Mouse (Mus musculus) neural tube, embryonic 11.5 days (tissue): ENCODE results near the gene Cd59b. TPM values are rescaled to one million over a fixed set of nuclear protein-coding genes. Genes with fewer than 3 reads are reported as not detected.
"Not testable (repeated sequence)": the region's sequence is repeated elsewhere in the genome, so short reads cannot be mapped to it uniquely, and the experiment has no call there.

Experiments
- ATAC-seq: fragments of 200-750 bp; cut with Nextera tagmentation; 2 replicates; pipeline ENCODE4 v1.8.0; 2017; ENCODE audit warnings: moderate number of reproducible peaks, mild to moderate bottlenecking, moderate TSS enrichment, moderate library complexity; ENCODE audit not compliant: insufficient read depth, low FRiP score, low TSS enrichment
- DNase-seq: peaks from one replicate; pipeline ENCODE4 v3.0.0-alpha.2; 2015; ENCODE audit warnings: low spot score
- H3K27ac ChIP-seq: fragments of 300-500 bp; sonication (generic); 2 replicates; pipeline ENCODE4 v1.5.1; 2014; ENCODE audit warnings: low read depth, mild to moderate bottlenecking, low read length
- H3K27me3 ChIP-seq: fragments of 300-500 bp; sonication (generic); 2 replicates; pipeline ENCODE4 v1.6.1; 2014; ENCODE audit warnings: mild to moderate bottlenecking, low read length, mixed read lengths; ENCODE audit not compliant: control insufficient read depth, insufficient read depth
- H3K36me3 ChIP-seq: fragments of 300-500 bp; sonication (generic); 2 replicates; pipeline ENCODE4 v1.6.1; 2014; ENCODE audit warnings: mild to moderate bottlenecking, low read length, moderate library complexity, mixed read lengths; ENCODE audit not compliant: control insufficient read depth, insufficient read depth
- H3K4me1 ChIP-seq: fragments of 300-500 bp; sonication (generic); 2 replicates; pipeline ENCODE4 v1.6.1; 2014; ENCODE audit warnings: low read length, mixed read lengths; ENCODE audit not compliant: control insufficient read depth, insufficient read depth
- H3K4me2 ChIP-seq: fragments of 300-500 bp; sonication (generic); 2 replicates; pipeline ENCODE4 v1.6.1; 2014; ENCODE audit warnings: low read depth, mild to moderate bottlenecking, moderate library complexity
- H3K4me3 ChIP-seq: fragments of 300-500 bp; sonication (generic); 2 replicates; pipeline ENCODE4 v1.5.1; 2014; ENCODE audit warnings: low read depth, low read length
- H3K9ac ChIP-seq: fragments of 300-500 bp; sonication (generic); 2 replicates; pipeline ENCODE4 v1.6.1; 2014; ENCODE audit warnings: mild to moderate bottlenecking, low read length
- H3K9me3 ChIP-seq: fragments of 300-500 bp; sonication (generic); 2 replicates; pipeline ENCODE4 v1.6.1; 2016; ENCODE audit warnings: low read length; ENCODE audit not compliant: control insufficient read depth
- WGBS: fragments of 180-500 bp; shearing (Covaris S2); extraction: QIAGEN DNeasy Blood & Tissue Kit; methylation state at CpG from one replicate; pipeline ENCODE4 v1.1.7; 2014; 5-methylcytosine and 5-hydroxymethylcytosine counted together
- polyA plus RNA-seq: library from polyadenylated mRNA; unstranded; fragments of >200 nt; fragmentation: Nextera tagmentation; extraction: Ambion mirVana; gene quantifications from 2 replicates; pipeline ENCODE4 v1.2.1, GENCODE M21; 2014

Cd59b gene
- polyA plus RNA-seq, 1 experiment from 2014 or later, result 4.8 TPM

GRCm38 (mm10) chr2:104098529-104099230 is 29.0 kb downstream of the Cd59b start:
- Histone ChIP-seq H3K27me3 (no peaks in the 10 kb centered on the region), H3K9me3 (no peaks in the 10 kb centered on the region), H3K36me3 (no peaks in the 10 kb centered on the region), H3K4me2 (no peak overlapping the region; the same call in 1 of the 2 replicates), H3K27ac (no peak overlapping the region), H3K4me3 (no peak overlapping the region), H3K9ac (no peak overlapping the region), H3K4me1 (no peaks in the 10 kb centered on the region)
- no peak for ATAC-seq
- no peak for DNase-seq
- 29% methylated on average over 3 of the region's 3 CpGs for WGBS

DNA sequence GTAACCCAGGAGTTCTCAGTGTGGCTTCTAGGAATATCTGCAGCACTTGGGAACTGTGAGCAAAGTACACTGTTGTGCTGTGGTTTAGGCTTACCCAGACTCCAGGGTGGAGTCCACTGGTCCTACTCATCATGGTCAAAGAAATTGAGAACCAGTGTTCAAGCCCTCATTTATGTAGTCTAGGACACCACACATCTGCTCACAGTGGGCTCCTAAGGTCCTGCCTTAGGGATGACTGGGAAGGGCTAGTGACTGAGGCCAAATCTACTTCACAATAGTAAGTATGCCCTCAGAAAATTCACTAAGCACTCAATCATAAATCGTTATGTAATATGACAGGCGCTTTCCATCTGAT is 29.6 kb downstream of the Cd59b start:
- DNase-seq, result no peak
- no peaks in the 10 kb centered on the region for H3K9me3 ChIP-seq
- no peaks in the 10 kb centered on the region for H3K36me3 ChIP-seq
- H3K4me1 ChIP-seq, result no peaks in the 10 kb centered on the region
- no peak for ATAC-seq
- no peak overlapping the region for H3K9ac ChIP-seq
- no peaks in the 10 kb centered on the region for H3K27me3 ChIP-seq
- no peak overlapping the region for H3K4me3 ChIP-seq
- WGBS, result 85% methylated on average over 2 of the region's 2 CpGs
- H3K27ac ChIP-seq, result no peak overlapping the region
- no peak overlapping the region; the same call in 1 of the 2 replicates for H3K4me2 ChIP-seq

GRCm38 (mm10) chr2:104099946-104100345 is 30.3 kb downstream of the Cd59b start:
- Histone ChIP-seq H3K4me1 (no peaks in the 10 kb centered on the region), H3K27me3 (no peaks in the 10 kb centered on the region), H3K36me3 (no peaks in the 10 kb centered on the region), H3K9me3 (no peaks in the 10 kb centered on the region), H3K4me2 (no peak overlapping the region), H3K9ac (no peak overlapping the region), H3K4me3 (no peak overlapping the region), H3K27ac (no peak overlapping the region)
- DNase-seq (no peak), ATAC-seq (no peak)
- WGBS, result 71% methylated on average over 1 of the region's 1 CpGs

DNA sequence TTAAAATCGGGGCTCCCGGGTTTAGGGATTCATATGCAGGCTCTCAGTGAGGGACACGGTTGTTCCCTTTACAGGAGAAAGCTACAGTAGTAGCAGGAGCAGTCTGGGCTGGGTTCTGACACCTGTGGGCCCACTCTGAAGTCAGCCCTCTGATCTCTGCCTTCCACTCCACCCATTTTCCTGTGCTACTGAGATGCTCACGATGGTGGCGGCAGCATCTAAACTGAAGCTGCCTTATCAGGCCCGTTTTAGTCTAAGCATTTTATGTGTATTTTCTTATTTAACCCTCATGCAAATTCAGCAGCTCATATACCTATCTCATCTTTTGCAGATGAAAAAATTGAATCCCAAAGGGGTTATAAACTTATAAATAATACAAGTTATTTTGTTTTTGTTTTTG is 35.2 kb downstream of the Cd59b start:
- Histone ChIP-seq H3K27me3 (no peaks in the 10 kb centered on the region), H3K27ac (no peak overlapping the region), H3K4me3 (no peak overlapping the region), H3K4me2 (no peak overlapping the region), H3K4me1 (no peaks in the 10 kb centered on the region), H3K9ac (no peak overlapping the region), H3K9me3 (no peaks in the 10 kb centered on the region), H3K36me3 (no peaks in the 10 kb centered on the region)
- WGBS, result 94% methylated on average over 6 of the region's 6 CpGs
- ATAC-seq, result no peak
- no peak for DNase-seq

- H3K27ac ChIP-seq, H3K36me3 ChIP-seq, H3K9me3 ChIP-seq, ATAC-seq, H3K4me1 ChIP-seq, H3K4me2 ChIP-seq, H3K27me3 ChIP-seq, DNase-seq, H3K9ac ChIP-seq, H3K4me3 ChIP-seq: not testable (repeated sequence)
- WGBS, result 94% methylated on average over 2 of the region's 2 CpGs
Measured at GRCm38 (mm10) chr2:104109021-104109420, 39.4 kb downstream of the Cd59b start.

DNA sequence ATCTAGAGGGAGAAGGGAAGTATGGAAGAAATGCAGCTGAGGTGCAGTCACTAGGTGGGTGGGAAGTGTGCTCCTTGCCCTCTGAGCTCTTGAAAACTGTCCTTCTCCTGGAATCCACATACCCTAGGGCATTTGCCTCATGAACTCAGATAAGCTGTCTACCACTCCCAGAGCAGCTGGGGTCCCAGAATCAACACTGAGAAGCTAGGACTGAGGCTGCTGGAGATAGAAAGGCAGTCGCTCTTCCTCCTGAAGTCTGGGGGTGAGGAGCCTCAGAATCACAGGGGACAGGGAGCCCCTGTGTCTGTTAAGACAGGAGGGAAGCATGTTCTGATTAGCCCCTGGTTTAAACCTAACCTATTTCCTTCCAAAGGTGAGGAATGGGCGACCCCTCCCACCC is 39.9 kb downstream of the Cd59b start:
- Histone ChIP-seq H3K4me1 (no peaks in the 10 kb centered on the region), H3K9me3 (no peaks in the 10 kb centered on the region), H3K36me3 (no peaks in the 10 kb centered on the region), H3K27me3 (no peaks in the 10 kb centered on the region), H3K27ac (no peak overlapping the region), H3K9ac (no peak overlapping the region), H3K4me2 (no peak overlapping the region), H3K4me3 (no peak overlapping the region)
- ATAC-seq (no peak), DNase-seq (no peak)
- 58% methylated on average over 2 of the region's 2 CpGs for WGBS

DNA sequence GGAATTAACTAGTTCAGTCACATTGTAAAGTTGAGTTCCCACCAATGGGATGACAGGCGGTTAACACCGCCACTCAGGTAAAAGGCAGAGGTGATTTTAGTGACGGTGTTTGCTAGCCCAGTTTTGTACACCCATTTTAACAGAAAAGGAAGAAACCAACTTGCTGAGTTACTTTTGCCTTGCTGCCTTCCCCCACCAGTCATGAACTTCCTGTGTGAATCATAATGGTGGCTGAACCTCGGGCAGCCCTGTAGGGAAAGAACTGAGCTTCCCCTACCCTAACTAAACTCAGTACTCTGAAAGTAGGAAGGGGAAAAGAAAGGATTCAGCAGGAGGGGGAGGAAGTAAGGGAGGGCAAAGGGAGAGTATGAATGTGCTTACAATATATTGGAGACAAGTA is 40.4 kb downstream of the Cd59b start:
- Histone ChIP-seq H3K4me1 (no peaks in the 10 kb centered on the region), H3K9me3 (no peaks in the 10 kb centered on the region), H3K9ac (no peak overlapping the region), H3K4me2 (no peak overlapping the region), H3K36me3 (no peaks in the 10 kb centered on the region), H3K27ac (no peak overlapping the region), H3K4me3 (no peak overlapping the region), H3K27me3 (no peaks in the 10 kb centered on the region)
- DNase-seq (no peak), ATAC-seq (no peak)
- WGBS, result 87% methylated on average over 4 of the region's 4 CpGs

GRCm38 (mm10) chr2:104111170-104111797 is 41.6 kb downstream of the Cd59b start:
- ATAC-seq, H3K9ac ChIP-seq, H3K4me3 ChIP-seq, H3K27me3 ChIP-seq, H3K36me3 ChIP-seq, H3K9me3 ChIP-seq, DNase-seq, H3K27ac ChIP-seq, H3K4me2 ChIP-seq, H3K4me1 ChIP-seq: not testable (repeated sequence)
- WGBS, result no CpG with 5 or more reads among the region's 1 CpGs

- H3K9me3 ChIP-seq, H3K36me3 ChIP-seq, H3K4me3 ChIP-seq, H3K9ac ChIP-seq, ATAC-seq, DNase-seq, H3K27ac ChIP-seq, H3K4me2 ChIP-seq, H3K27me3 ChIP-seq, H3K4me1 ChIP-seq: not testable (repeated sequence)
Measured at GRCm38 (mm10) chr2:104113563-104113962, 43.9 kb downstream of the Cd59b start.
